Mouse (Mus musculus) 3134 (cell line): ENCODE results near the gene Afdn.
A peak's percentile ranks its signal among the peaks of the same experiment; 100 is the strongest.
"Not testable (repeated sequence)": the region's sequence is repeated elsewhere in the genome, so short reads cannot be mapped to it uniquely, and the experiment has no call there.

Source experiments
- DNase-seq: peaks from one replicate; pipeline ENCODE4 v3.0.0-alpha.2; 2011; ENCODE audit warnings: low spot score; ENCODE audit not compliant: insufficient read length; ENCODE audit errors: extremely low read depth

Gene Afdn

GRCm38 (mm10) chr17:13764911-13765310 is 4.6 kb downstream of the Afdn start:
- not testable (repeated sequence) for DNase-seq

GRCm38 (mm10) chr17:13768531-13768930 is 8.2 kb downstream of the Afdn start:
- no peak for DNase-seq

GRCm38 (mm10) chr17:13769256-13769655 is 8.9 kb downstream of the Afdn start:
- no peak for DNase-seq

DNA sequence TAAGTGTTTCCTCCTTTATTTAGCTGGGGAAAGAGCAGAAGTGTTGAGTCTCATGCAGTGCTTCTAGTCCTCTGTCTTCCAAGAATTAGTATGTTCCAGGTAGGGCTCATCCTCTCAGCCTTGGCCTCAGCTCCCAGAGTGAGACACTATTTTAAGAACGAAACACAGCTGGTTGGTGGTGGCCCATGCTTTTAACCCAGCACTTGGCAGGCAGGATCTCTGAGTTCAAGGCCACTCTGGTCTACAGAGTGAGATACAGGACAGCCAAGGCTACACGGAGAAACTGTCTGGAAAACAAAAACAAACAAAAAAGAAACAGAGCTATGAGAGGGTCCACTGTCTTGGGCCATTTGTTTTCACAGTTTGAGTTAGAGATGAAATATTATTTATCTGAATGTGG is 17.3 kb downstream of the Afdn start:
- no peak for DNase-seq

- DNase-seq: peak; percentile 39
Observed at GRCm38 (mm10) chr17:13778865-13779264, 18.5 kb downstream of the Afdn start.

DNA sequence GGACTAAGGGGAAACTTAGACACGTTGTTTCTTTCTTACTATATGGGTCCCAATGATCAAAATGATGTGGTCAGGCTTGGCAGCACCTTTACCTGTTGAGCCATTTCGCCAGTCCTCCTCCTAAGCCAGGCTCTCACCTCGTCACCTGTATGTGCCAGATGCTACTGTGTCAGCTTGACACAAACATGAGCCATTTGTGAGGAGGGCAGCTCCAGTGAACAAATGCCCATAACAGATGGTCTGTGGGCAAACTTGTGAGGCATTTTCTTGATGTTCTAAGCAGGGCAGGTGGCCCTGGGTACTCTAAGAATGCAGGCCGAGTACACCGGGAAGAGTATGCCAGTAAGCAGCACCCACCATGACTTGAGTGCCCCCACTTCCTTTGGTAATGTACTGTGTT is 21.6 kb downstream of the Afdn start:
- no peak for DNase-seq

DNA sequence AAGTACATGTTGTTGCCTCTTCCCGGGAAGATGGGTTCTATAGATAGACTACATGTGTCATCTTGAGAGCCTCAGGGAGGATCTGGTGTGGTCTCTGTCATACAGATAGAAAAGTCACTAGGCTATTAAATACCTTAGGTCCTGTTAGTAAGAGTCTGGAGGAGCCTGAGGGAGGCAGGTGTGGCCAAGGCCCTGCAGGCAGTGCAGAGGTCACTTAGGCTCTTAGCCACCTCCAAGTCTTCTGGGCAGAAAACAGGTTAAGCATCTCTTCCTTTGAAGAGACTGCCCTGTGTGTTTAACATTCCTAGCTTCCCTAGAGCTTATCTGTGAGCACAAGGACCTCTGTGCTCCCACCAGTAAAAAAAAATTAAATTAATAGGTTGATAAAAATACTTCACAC is 23.1 kb downstream of the Afdn start:
- no peak for DNase-seq

- DNase-seq: not testable (repeated sequence)
Observed at GRCm38 (mm10) chr17:13790033-13790432, 29.7 kb downstream of the Afdn start.

GRCm38 (mm10) chr17:13797691-13798090 is 37.4 kb downstream of the Afdn start:
- DNase-seq: no peak

- peak; percentile 62 for DNase-seq
Observed at GRCm38 (mm10) chr17:13802836-13803408, 42.6 kb downstream of the Afdn start.

DNA sequence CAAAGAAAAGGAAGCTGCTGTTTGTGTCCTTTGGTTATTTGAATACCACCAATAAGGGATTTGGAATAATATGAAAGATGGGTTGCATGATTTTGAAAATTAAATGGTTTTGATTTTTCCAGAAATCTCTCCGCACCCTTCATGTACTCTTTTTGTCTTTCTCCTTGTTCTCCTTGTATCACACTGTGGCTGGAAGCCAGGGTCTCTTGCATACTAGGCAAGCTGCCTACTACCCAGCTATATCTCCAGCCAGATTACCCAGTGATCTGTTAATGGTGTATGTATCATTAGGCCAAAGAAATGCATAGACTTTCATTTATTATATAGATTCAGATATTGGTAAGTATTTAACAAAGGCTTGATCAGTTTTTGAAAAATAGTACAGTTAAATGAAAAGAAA is 45.7 kb downstream of the Afdn start:
- no peak for DNase-seq

DNA sequence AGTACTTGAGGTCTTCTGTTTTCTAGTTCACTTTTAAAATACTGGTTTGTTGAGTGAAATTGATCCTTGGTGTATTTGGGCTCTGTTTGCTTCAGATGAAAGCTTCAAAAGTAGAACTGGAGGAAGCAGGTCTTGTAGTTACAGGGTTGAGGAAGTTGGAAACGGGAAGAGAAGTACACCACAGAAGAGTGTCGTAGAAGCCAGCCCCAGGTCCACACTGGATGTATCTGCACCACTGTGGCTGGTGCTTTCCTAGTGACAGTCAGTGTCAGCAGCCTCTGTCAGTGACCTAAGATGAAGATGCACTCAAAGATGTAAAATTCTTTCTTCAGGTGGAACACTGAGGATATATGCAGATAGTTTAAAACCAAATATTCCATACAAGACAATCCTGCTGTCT is 57.5 kb downstream of the Afdn start:
- DNase-seq: no peak

- no peak for DNase-seq
Observed at GRCm38 (mm10) chr17:13819342-13819741, 59.0 kb downstream of the Afdn start.

DNA sequence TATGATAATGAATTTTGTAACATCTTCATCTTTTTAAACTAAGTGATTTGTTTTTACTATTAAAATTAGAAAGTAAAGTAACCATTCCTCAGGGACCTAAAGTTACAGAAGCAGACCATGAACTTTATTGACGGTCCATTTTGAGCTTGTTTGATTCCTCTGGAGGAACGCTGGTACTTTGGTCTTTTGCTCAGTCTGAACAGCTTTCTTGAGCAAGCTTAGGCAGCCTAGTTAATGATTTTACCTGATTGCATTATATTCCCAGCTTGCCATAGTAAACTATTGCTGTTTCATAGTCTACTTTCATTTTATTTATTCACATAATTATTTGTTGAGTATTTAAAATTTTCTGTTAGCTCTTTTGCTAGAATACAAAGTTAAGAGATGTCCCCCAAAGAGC is 60.3 kb downstream of the Afdn start:
- no peak for DNase-seq

DNA sequence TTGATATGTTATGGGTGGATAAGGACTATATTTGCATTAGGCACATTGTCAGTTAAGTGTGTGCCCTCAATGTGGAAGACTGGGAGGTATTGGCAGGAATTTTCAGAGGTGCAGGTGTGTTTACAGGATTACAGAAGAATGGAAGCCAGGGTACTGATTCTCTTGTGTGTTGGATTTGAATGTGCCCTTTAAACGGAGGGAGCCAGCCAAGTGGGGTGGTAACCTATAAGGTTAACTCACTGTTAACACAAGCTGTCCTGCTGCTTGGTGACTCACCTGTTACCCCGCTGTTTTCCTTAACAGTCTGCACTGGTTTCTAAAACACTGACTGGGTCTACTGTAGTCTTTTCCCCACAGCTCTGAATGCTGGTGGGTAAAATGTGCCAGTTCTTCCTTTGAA is 65.1 kb downstream of the Afdn start:
- no peak for DNase-seq

DNA sequence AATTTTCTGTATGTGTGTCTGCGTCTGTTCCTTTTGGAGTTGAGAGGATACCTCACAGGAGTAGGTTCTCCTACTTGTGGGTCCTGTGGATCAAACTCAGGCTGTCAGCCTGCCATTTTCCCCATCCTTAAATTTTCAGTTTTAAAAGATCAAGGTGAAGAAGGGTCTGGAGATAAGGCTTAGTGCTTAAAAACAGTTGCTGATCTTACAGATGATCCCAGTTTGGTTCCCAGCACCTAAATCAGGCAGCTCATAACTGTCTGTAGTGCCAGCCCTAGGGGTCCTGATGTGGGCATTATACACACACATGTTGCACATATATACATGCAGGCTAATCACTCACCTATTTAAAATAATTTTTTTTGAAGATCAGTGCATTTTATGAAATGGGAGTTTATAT is 69.9 kb downstream of the Afdn start:
- no peak for DNase-seq

GRCm38 (mm10) chr17:13830636-13831341 is 70.5 kb downstream of the Afdn start:
- peak; percentile 18 for DNase-seq

- no peak for DNase-seq
Observed at GRCm38 (mm10) chr17:13835876-13836275, 75.5 kb downstream of the Afdn start.

- DNase-seq: no peak
Observed at GRCm38 (mm10) chr17:13850175-13850574, 89.8 kb downstream of the Afdn start.

GRCm38 (mm10) chr17:13853883-13854282 is 93.5 kb downstream of the Afdn start:
- not testable (repeated sequence) for DNase-seq

GRCm38 (mm10) chr17:13855396-13855795 is 95.1 kb downstream of the Afdn start:
- DNase-seq: no peak

- no peak for DNase-seq
Observed at GRCm38 (mm10) chr17:13856429-13857090, 96.2 kb downstream of the Afdn start.
